Mouse (Mus musculus) embryonic fibroblast, embryonic 13.5 days (primary cell): ENCODE data around the gene Iqschfp. TPM values are rescaled to one million over a fixed set of nuclear protein-coding genes. Genes with fewer than 3 reads are reported as not detected.

Source experiments
- H3K27ac ChIP-seq: 2 replicates; pipeline ENCODE4 v1.5.1; 2012; ENCODE audit warnings: low read length, control low read depth, inconsistent platforms; ENCODE audit not compliant: insufficient read depth
- H3K4me1 ChIP-seq: 2 replicates; pipeline ENCODE4 v1.6.1; 2011; ENCODE audit warnings: low read length; ENCODE audit not compliant: control insufficient read depth, insufficient read depth
- H3K4me3 ChIP-seq: 2 replicates; pipeline ENCODE4 v1.5.1; 2011; ENCODE audit warnings: mild to moderate bottlenecking, control low read depth, low read length; ENCODE audit not compliant: insufficient read depth
- CTCF ChIP-seq: IDR thresholded peaks from 2 replicates; pipeline ENCODE4 v1.5.1; 2011; ENCODE audit warnings: mild to moderate bottlenecking, control low read depth, low read length, moderate library complexity, borderline replicate concordance; ENCODE audit not compliant: insufficient read depth
- POLR2A ChIP-seq: IDR thresholded peaks from 2 replicates; pipeline ENCODE4 v1.6.1; 2011; ENCODE audit warnings: low read depth, mild to moderate bottlenecking, control low read depth, low read length, moderate library complexity
- polyA plus RNA-seq: library from polyadenylated mRNA; stranded (reverse); fragments of >200 nt; gene quantifications from 2 replicates; pipeline ENCODE4 v1.2.4, GENCODE M21; 2011; ENCODE audit warnings: low read depth; ENCODE audit not compliant: missing spikeins, insufficient read length

Iqschfp gene
- polyA plus RNA-seq, 1 experiment: not detected

DNA sequence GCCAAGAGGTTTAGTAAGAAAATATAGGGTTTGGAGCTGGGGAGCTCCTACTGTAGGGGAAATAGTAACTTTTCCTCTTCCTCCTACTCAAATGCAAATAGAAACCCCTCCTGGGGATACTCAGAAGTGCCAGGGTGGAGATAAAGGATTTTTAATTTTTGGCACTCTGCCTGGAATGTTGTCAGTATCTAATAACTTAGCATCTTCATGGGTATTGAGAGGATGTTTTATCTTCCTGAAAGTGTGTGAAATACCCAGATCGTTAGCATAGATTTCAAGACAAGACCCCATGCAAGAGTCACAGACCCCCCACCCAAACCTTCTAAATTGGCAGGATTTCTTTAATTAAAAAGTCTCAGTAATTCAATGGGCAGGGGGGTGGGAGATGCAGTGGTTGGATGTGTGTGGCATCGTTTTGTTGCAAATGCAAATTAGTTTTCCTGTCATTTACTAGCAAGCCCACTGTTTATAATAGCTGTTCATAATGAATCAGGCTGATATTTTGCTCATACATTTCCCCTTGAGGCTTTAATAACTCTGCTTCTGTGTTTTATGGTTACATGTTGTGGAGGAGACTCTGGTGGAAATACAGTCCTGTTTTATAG lies 213.2 kb downstream of the Iqschfp start:
- Histone ChIP-seq H3K4me1 (no peaks in the 10 kb centered on the region; the same call in 1 of the 2 replicates), H3K27ac (no peak overlapping the region), H3K4me3 (no peak overlapping the region)
- TF ChIP-seq CTCF (no peak), POLR2A (no peak)

GRCm38 (mm10) chr3:68121338-68121737 lies 229.3 kb downstream of the Iqschfp start:
- H3K4me1 ChIP-seq: no peaks in the 10 kb centered on the region
- no peak overlapping the region for H3K27ac ChIP-seq
- H3K4me3 ChIP-seq: no peak overlapping the region
- TF ChIP-seq CTCF (no peak), POLR2A (no peak)

- Histone ChIP-seq H3K4me1 (no peaks in the 10 kb centered on the region), H3K27ac (no peak overlapping the region), H3K4me3 (no peak overlapping the region)
- TF ChIP-seq POLR2A: no peak
- TF ChIP-seq CTCF: no peak
Observed at GRCm38 (mm10) chr3:68126284-68126856, 234.3 kb downstream of the Iqschfp start.

- Histone ChIP-seq H3K4me1 (no peaks in the 10 kb centered on the region), H3K27ac (no peak overlapping the region), H3K4me3 (no peak overlapping the region)
- TF ChIP-seq POLR2A (no peak), CTCF (no peak)
Observed at GRCm38 (mm10) chr3:68130386-68130785, 238.4 kb downstream of the Iqschfp start.

GRCm38 (mm10) chr3:68138833-68139627 lies 247.0 kb downstream of the Iqschfp start:
- TF ChIP-seq POLR2A: no peak
- TF ChIP-seq CTCF: no peak
- Histone ChIP-seq H3K27ac (no peak overlapping the region), H3K4me1 (peaks cover 2% of the 10 kb centered on the region; the same call in 1 of the 2 replicates), H3K4me3 (no peak overlapping the region)

DNA sequence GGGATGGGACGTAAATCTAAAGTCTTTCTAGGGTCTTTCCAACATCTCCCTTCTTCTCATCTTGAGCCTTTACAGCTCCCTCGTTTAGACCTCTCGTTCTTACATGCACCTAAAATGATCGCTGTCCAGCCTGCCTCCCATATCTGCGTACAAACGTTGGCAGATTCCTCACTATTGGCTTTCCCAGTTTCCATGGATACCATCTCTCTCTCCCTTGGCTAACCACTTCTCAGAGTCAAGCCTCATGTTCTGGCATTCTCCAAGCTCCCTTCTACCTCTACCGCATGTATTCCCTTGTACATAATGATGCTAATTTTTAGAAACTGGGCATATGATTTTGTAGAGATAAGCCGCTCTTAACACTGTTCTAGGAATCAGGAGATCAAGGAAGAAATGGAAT lies 258.7 kb downstream of the Iqschfp start:
- no peak for TF ChIP-seq CTCF
- no peak for TF ChIP-seq POLR2A
- H3K4me3 ChIP-seq: no peak overlapping the region
- no peaks in the 10 kb centered on the region for H3K4me1 ChIP-seq
- H3K27ac ChIP-seq: no peak overlapping the region

DNA sequence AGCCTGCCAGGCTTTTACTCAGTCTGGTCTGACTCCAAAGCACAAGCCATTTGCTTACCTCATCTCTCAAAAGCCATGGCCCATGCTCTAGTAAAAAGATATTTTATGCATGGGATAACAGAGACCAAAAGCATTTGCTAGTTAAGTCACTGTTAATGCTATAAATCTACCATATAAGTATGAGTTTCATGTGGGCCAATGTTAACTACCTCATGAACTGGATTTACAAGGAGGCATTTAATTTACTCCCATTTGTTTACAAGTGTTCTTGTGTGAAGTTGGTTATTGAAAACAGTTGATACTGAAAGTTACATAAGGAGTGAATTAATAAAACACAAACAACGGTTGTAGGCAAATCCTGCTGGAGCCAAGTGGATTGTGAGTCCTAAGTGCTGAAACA lies 268.1 kb downstream of the Iqschfp start:
- Histone ChIP-seq H3K27ac (no peak overlapping the region), H3K4me3 (no peak overlapping the region), H3K4me1 (no peaks in the 10 kb centered on the region)
- TF ChIP-seq CTCF: no peak
- TF ChIP-seq POLR2A: no peak

DNA sequence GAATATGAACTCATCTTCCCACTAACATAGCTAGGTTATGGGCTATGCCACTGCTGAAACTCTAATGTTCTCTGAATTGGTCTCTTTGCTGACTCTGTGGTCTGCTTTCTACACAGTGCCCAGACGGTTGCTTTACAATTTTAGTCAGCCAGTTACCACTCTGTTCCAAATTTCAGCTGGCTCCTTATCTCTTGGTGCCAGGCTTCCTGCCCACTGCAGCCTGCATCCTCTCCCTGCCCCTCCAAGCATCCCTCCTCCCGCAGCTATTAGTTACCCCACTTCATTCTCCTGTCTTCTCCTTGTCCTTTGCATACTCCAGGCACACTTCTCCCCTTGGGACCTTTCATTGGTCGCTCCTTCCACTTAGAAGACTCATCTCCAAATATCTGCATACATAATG lies 268.7 kb downstream of the Iqschfp start:
- TF ChIP-seq POLR2A (no peak), CTCF (no peak)
- Histone ChIP-seq H3K4me1 (no peaks in the 10 kb centered on the region), H3K4me3 (no peak overlapping the region), H3K27ac (no peak overlapping the region)

- no peak overlapping the region for H3K4me3 ChIP-seq
- TF ChIP-seq CTCF: no peak
- no peak for TF ChIP-seq POLR2A
- H3K4me1 ChIP-seq: no peaks in the 10 kb centered on the region
- no peak overlapping the region for H3K27ac ChIP-seq
Observed at GRCm38 (mm10) chr3:68178248-68178647, 286.2 kb downstream of the Iqschfp start.

- Histone ChIP-seq H3K4me3 (no peak overlapping the region), H3K27ac (no peak overlapping the region), H3K4me1 (no peaks in the 10 kb centered on the region)
- TF ChIP-seq CTCF (no peak), POLR2A (no peak)
Observed at GRCm38 (mm10) chr3:68187471-68187870, 295.4 kb downstream of the Iqschfp start.

- H3K4me3 ChIP-seq: no peak overlapping the region
- TF ChIP-seq POLR2A: no peak
- TF ChIP-seq CTCF: no peak
- no peak overlapping the region for H3K27ac ChIP-seq
- H3K4me1 ChIP-seq: no peaks in the 10 kb centered on the region
Observed at GRCm38 (mm10) chr3:68189100-68189499, 297.1 kb downstream of the Iqschfp start.
